Mouse (Mus musculus) liver, embryonic 16.5 days (tissue): ENCODE results near the gene Pgls. TPM values are rescaled to one million over a fixed set of nuclear protein-coding genes. Genes with fewer than 3 reads are reported as not detected.

Source experiments
- ATAC-seq: fragments of 200-750 bp; cut with Nextera tagmentation; 2 replicates; pipeline ENCODE4 v1.8.0; 2017; ENCODE audit warnings: low read depth, mild to moderate bottlenecking, moderate number of reproducible peaks, moderate library complexity
- H3K27ac ChIP-seq: fragments of 300-500 bp; sonication (generic); 2 replicates; pipeline ENCODE4 v1.5.1; 2014; ENCODE audit warnings: mild to moderate bottlenecking, low read length
- H3K27me3 ChIP-seq: fragments of 300-500 bp; sonication (generic); 2 replicates; pipeline ENCODE4 v1.6.1; 2014; ENCODE audit warnings: low read depth, low read length, mixed read lengths; ENCODE audit not compliant: control insufficient read depth, insufficient read depth
- H3K36me3 ChIP-seq: fragments of 300-500 bp; sonication (generic); 2 replicates; pipeline ENCODE4 v1.6.1; 2014; ENCODE audit warnings: mild to moderate bottlenecking; ENCODE audit not compliant: control insufficient read depth, insufficient read depth
- H3K4me1 ChIP-seq: fragments of 300-500 bp; sonication (generic); 2 replicates; pipeline ENCODE4 v1.6.1; 2014; ENCODE audit warnings: low read depth, low read length, mixed read lengths; ENCODE audit not compliant: control insufficient read depth
- H3K4me2 ChIP-seq: fragments of 300-500 bp; sonication (generic); 2 replicates; pipeline ENCODE4 v1.6.1; 2014; ENCODE audit warnings: low read depth, low read length, mixed read lengths
- H3K4me3 ChIP-seq: fragments of 300-500 bp; sonication (generic); 2 replicates; pipeline ENCODE4 v1.5.1; 2014; ENCODE audit warnings: low read depth, mild to moderate bottlenecking, low read length
- H3K9ac ChIP-seq: fragments of 300-500 bp; sonication (generic); 2 replicates; pipeline ENCODE4 v1.6.1; 2014; ENCODE audit warnings: low read depth, low read length
- H3K9me3 ChIP-seq: fragments of 300-500 bp; sonication (generic); replicated peaks from 2 replicates; pipeline ENCODE4 v1.6.1; 2016; ENCODE audit warnings: low read length; ENCODE audit not compliant: control insufficient read depth
- WGBS: fragments of 180-500 bp; shearing (Covaris S2); extraction: QIAGEN DNeasy Blood & Tissue Kit; methylation state at CpG from one replicate; pipeline ENCODE4 v1.1.7; 2014; ENCODE audit not compliant: insufficient replicate concordance; 5-methylcytosine and 5-hydroxymethylcytosine counted together
- polyA plus RNA-seq: library from polyadenylated mRNA; unstranded; fragments of >200 nt; fragmentation: Nextera tagmentation; extraction: Ambion mirVana; gene quantifications from 2 replicates; pipeline ENCODE4 v1.2.1, GENCODE M21; 2015

Gene Pgls
- polyA plus RNA-seq, result 81.3 and 93.9 TPM in 2 replicates

GRCm38 (mm10) chr8:71591471-71592373 is at the start of gene Pgls:
Pgls (plus strand) TSS chr8:71592176.
- Histone ChIP-seq H3K4me1 (peaks cover 22% of the 10 kb centered on the region), H3K36me3 (no peaks in the 10 kb centered on the region), H3K9me3 (no peaks in the 10 kb centered on the region), H3K4me2 (peak within 1 kb of the TSS; percentile 93), H3K4me3 (peak within 1 kb of the TSS; percentile 73), H3K27me3 (no peaks in the 10 kb centered on the region), H3K27ac (peak within 1 kb of the TSS; percentile 94), H3K9ac (peak within 1 kb of the TSS; percentile 72)
- WGBS, result under 1% methylated on average over 69 of the region's 71 CpGs
- ATAC-seq, result peak; percentile 85

GRCm38 (mm10) chr8:71542632-71543343 is 49.2 kb upstream of the Pgls start, which contains the start of gene Mvb12a:
Mvb12a (plus strand) TSS chr8:71542922.
- Histone ChIP-seq H3K36me3 (no peaks in the 10 kb centered on the region), H3K27ac (peak within 1 kb of the TSS; percentile 66), H3K4me2 (peak within 1 kb of the TSS; percentile 89), H3K9me3 (no peaks in the 10 kb centered on the region), H3K4me3 (peak within 1 kb of the TSS; percentile 73), H3K4me1 (peaks cover 14% of the 10 kb centered on the region), H3K27me3 (no peaks in the 10 kb centered on the region), H3K9ac (peak within 1 kb of the TSS; percentile 64)
- ATAC-seq, result peak; percentile 95
- under 1% methylated on average over 52 of the region's 55 CpGs for WGBS

GRCm38 (mm10) chr8:71543755-71544154 is 48.2 kb upstream of the Pgls start:
- H3K4me2 ChIP-seq, result peak overlapping the region; percentile 89
- WGBS, result 77% methylated on average over 9 of the region's 9 CpGs
- H3K4me3 ChIP-seq, result no peak overlapping the region; the same call in 1 of the 2 replicates
- H3K9me3 ChIP-seq, result no peaks in the 10 kb centered on the region
- H3K27me3 ChIP-seq, result no peaks in the 10 kb centered on the region
- no peaks in the 10 kb centered on the region for H3K36me3 ChIP-seq
- no peak overlapping the region for H3K27ac ChIP-seq
- ATAC-seq, result no peak
- no peak overlapping the region; the same call in 1 of the 2 replicates for H3K9ac ChIP-seq
- H3K4me1 ChIP-seq, result peaks cover 8% of the 10 kb centered on the region

- no peak overlapping the region for H3K4me2 ChIP-seq
- peaks cover 8% of the 10 kb centered on the region for H3K4me1 ChIP-seq
- no peak for ATAC-seq
- H3K27ac ChIP-seq, result no peak overlapping the region
- H3K4me3 ChIP-seq, result no peak overlapping the region
- H3K27me3 ChIP-seq, result no peaks in the 10 kb centered on the region
- H3K36me3 ChIP-seq, result no peaks in the 10 kb centered on the region
- no peak overlapping the region for H3K9ac ChIP-seq
- WGBS, result 80% methylated on average over 11 of the region's 11 CpGs
- no peaks in the 10 kb centered on the region for H3K9me3 ChIP-seq
Observed at GRCm38 (mm10) chr8:71545053-71545452, 46.9 kb upstream of the Pgls start.

GRCm38 (mm10) chr8:71547590-71547989 is 44.4 kb upstream of the Pgls start:
- WGBS, result 71% methylated on average over 7 of the region's 7 CpGs
- ATAC-seq, result no peak

GRCm38 (mm10) chr8:71550754-71551153 is 41.2 kb upstream of the Pgls start:
- H3K36me3 ChIP-seq, result no peaks in the 10 kb centered on the region
- no peak overlapping the region for H3K4me2 ChIP-seq
- no peak for ATAC-seq
- no peaks in the 10 kb centered on the region for H3K27me3 ChIP-seq
- no peaks in the 10 kb centered on the region for H3K9me3 ChIP-seq
- H3K4me1 ChIP-seq, result peaks cover 4% of the 10 kb centered on the region; the same call in 1 of the 2 replicates
- H3K9ac ChIP-seq, result no peak overlapping the region
- H3K27ac ChIP-seq, result no peak overlapping the region
- no peak overlapping the region for H3K4me3 ChIP-seq
- 69% methylated on average over 7 of the region's 7 CpGs for WGBS

More at GRCm38 (mm10) chr8:71547590-71547989, 44.4 kb upstream of the Pgls start:
- Histone ChIP-seq H3K4me2 (no peak overlapping the region), H3K9ac (no peak overlapping the region), H3K36me3 (no peaks in the 10 kb centered on the region), H3K27me3 (no peaks in the 10 kb centered on the region), H3K4me1 (peaks cover 8% of the 10 kb centered on the region), H3K4me3 (no peak overlapping the region), H3K9me3 (no peaks in the 10 kb centered on the region), H3K27ac (no peak overlapping the region)

- Histone ChIP-seq H3K9me3 (no peaks in the 10 kb centered on the region), H3K36me3 (no peaks in the 10 kb centered on the region), H3K27ac (no peak overlapping the region), H3K4me1 (peaks cover 4% of the 10 kb centered on the region; the same call in 1 of the 2 replicates), H3K27me3 (peaks cover 6% of the 10 kb centered on the region), H3K4me3 (no peak overlapping the region), H3K9ac (no peak overlapping the region), H3K4me2 (no peak overlapping the region)
- 63% methylated on average over 6 of the region's 6 CpGs for WGBS
- ATAC-seq, result no peak
Observed at GRCm38 (mm10) chr8:71552770-71553169, 39.2 kb upstream of the Pgls start.

GRCm38 (mm10) chr8:71554001-71554400 is 38.0 kb upstream of the Pgls start:
- WGBS, result 55% methylated on average over 6 of the region's 6 CpGs

More at GRCm38 (mm10) chr8:71554001-71554400, 38.0 kb upstream of the Pgls start:
- Histone ChIP-seq H3K27ac (no peak overlapping the region), H3K4me2 (no peak overlapping the region), H3K27me3 (peaks cover 18% of the 10 kb centered on the region), H3K9me3 (no peaks in the 10 kb centered on the region), H3K36me3 (no peaks in the 10 kb centered on the region), H3K4me3 (no peak overlapping the region), H3K4me1 (peaks cover 12% of the 10 kb centered on the region), H3K9ac (no peak overlapping the region)
- no peak for ATAC-seq
